Mouse (Mus musculus): ENCODE measurements around the gene Pid1. TPM values are rescaled to one million over a fixed set of nuclear protein-coding genes. Genes with fewer than 3 reads are reported as not detected.

The Pid1 gene
- 10 to 100 TPM; 41.9 to 42.1 TPM for total RNA-seq (2021)
- long read RNA-seq, experiment 1, transcript Pid1-201 (3 exons, 2,664 nt): major isoform, 57 of 63 reads
- long read RNA-seq, experiment 1, partial matches to known transcripts: 0 of 63 reads
- long read RNA-seq, experiment 1, other reads (novel, unspliced or antisense): 5 of 63 reads
- long read RNA-seq, experiment 2, transcript Pid1-201 (3 exons, 2,664 nt): major isoform, 24 of 27 reads
- long read RNA-seq, experiment 2, partial matches to known transcripts: 0 of 27 reads
- long read RNA-seq, experiment 2, other reads (novel, unspliced or antisense): 2 of 27 reads

GRCm38 (mm10) chr1:84363967-84364366, at the start of gene Pid1:
Pid1 (minus strand) TSS chr1:84364180.
- Histone ChIP-seq H3K4me3 (no peak within 1 kb of the TSS), H3K27ac (no peak within 1 kb of the TSS)
- TF ChIP-seq CTCF (IDR thresholded peaks at IDR 0.05): no peak
- intact Hi-C loops (cut with DNase I): no loop called here
- DNase-seq (ENCODE audit: extremely low spot score in 1 of 2, low spot score in 2 of 2): no peak

GRCm38 (mm10) chr1:84409514-84409913, 45.5 kb upstream of the Pid1 start:
- DNase-seq (ENCODE audit: extremely low spot score in 1 of 2, low spot score in 2 of 2): no peak
- H3K27ac ChIP-seq: no peak overlapping the region
- intact Hi-C loops (cut with DNase I): no loop called here
- TF ChIP-seq CTCF (IDR thresholded peaks at IDR 0.05): no peak
- H3K4me3 ChIP-seq: no peak overlapping the region

- H3K27ac ChIP-seq: no peak overlapping the region
- no peak for TF ChIP-seq CTCF (IDR thresholded peaks at IDR 0.05)
- no peak overlapping the region for H3K4me3 ChIP-seq
- no peak for DNase-seq (ENCODE audit: extremely low spot score in 1 of 2, low spot score in 2 of 2)
- intact Hi-C loops (cut with DNase I): no loop called here
Measured at GRCm38 (mm10) chr1:84408873-84409272, 44.9 kb upstream of the Pid1 start.

- intact Hi-C loops (cut with DNase I): no loop called here
- DNase-seq (ENCODE audit: extremely low spot score in 1 of 2, low spot score in 2 of 2): no peak
- H3K27ac ChIP-seq: no peak overlapping the region
- TF ChIP-seq CTCF (IDR thresholded peaks at IDR 0.05): no peak
- no peak overlapping the region for H3K4me3 ChIP-seq
Measured at GRCm38 (mm10) chr1:84406891-84407290, 42.9 kb upstream of the Pid1 start.

GRCm38 (mm10) chr1:84405551-84406290, 41.7 kb upstream of the Pid1 start:
- intact Hi-C loops (cut with DNase I): no loop called here
- TF ChIP-seq CTCF (IDR thresholded peaks at IDR 0.05): no peak
- no peak for DNase-seq (ENCODE audit: extremely low spot score in 1 of 2, low spot score in 2 of 2)
- Histone ChIP-seq H3K4me3 (no peak overlapping the region), H3K27ac (no peak overlapping the region)

GRCm38 (mm10) chr1:84404880-84405279, 40.9 kb upstream of the Pid1 start:
- TF ChIP-seq CTCF (IDR thresholded peaks at IDR 0.05): no peak
- no peak overlapping the region for H3K4me3 ChIP-seq

GRCm38 (mm10) chr1:84402154-84402553, 38.2 kb upstream of the Pid1 start:
- no peak overlapping the region for H3K4me3 ChIP-seq
- no peak overlapping the region for H3K27ac ChIP-seq
- intact Hi-C loops (cut with DNase I): no loop called here
- DNase-seq (ENCODE audit: extremely low spot score in 1 of 2, low spot score in 2 of 2): no peak
- TF ChIP-seq CTCF (IDR thresholded peaks at IDR 0.05): no peak

More at GRCm38 (mm10) chr1:84404880-84405279, 40.9 kb upstream of the Pid1 start:
- intact Hi-C loops (cut with DNase I): no loop called here
- H3K27ac ChIP-seq: no peak overlapping the region
- DNase-seq (ENCODE audit: extremely low spot score in 1 of 2, low spot score in 2 of 2): no peak

GRCm38 (mm10) chr1:84399671-84400070, 35.7 kb upstream of the Pid1 start:
- no peak for TF ChIP-seq CTCF (IDR thresholded peaks at IDR 0.05)
- H3K4me3 ChIP-seq: no peak overlapping the region
- intact Hi-C loops (cut with DNase I): no loop called here
- no peak for DNase-seq (ENCODE audit: extremely low spot score in 1 of 2, low spot score in 2 of 2)
- no peak overlapping the region for H3K27ac ChIP-seq

GRCm38 (mm10) chr1:84399118-84399517, 35.1 kb upstream of the Pid1 start:
- no peak for DNase-seq (ENCODE audit: extremely low spot score in 1 of 2, low spot score in 2 of 2)
- intact Hi-C loops (cut with DNase I): no loop called here
- Histone ChIP-seq H3K4me3 (no peak overlapping the region), H3K27ac (no peak overlapping the region)
- TF ChIP-seq CTCF (IDR thresholded peaks at IDR 0.05): no peak

GRCm38 (mm10) chr1:84396787-84397186, 32.8 kb upstream of the Pid1 start:
- no peak for DNase-seq (ENCODE audit: extremely low spot score in 1 of 2, low spot score in 2 of 2)
- Histone ChIP-seq H3K27ac (no peak overlapping the region), H3K4me3 (no peak overlapping the region)
- TF ChIP-seq CTCF (IDR thresholded peaks at IDR 0.05): no peak
- intact Hi-C loops (cut with DNase I): no loop called here

GRCm38 (mm10) chr1:84395928-84396327, 31.9 kb upstream of the Pid1 start:
- no peak for DNase-seq (ENCODE audit: extremely low spot score in 1 of 2, low spot score in 2 of 2)
- no peak for TF ChIP-seq CTCF (IDR thresholded peaks at IDR 0.05)
- Histone ChIP-seq H3K4me3 (no peak overlapping the region), H3K27ac (no peak overlapping the region)
- intact Hi-C loops (cut with DNase I): no loop called here

- no peak for DNase-seq (ENCODE audit: extremely low spot score in 1 of 2, low spot score in 2 of 2)
- intact Hi-C loops (cut with DNase I): no loop called here
- no peak for TF ChIP-seq CTCF (IDR thresholded peaks at IDR 0.05)
- no peak overlapping the region for H3K4me3 ChIP-seq
- no peak overlapping the region for H3K27ac ChIP-seq
Measured at GRCm38 (mm10) chr1:84390961-84391360, 27.0 kb upstream of the Pid1 start.

- no peak for DNase-seq (ENCODE audit: extremely low spot score in 1 of 2, low spot score in 2 of 2)
- Histone ChIP-seq H3K27ac (no peak overlapping the region), H3K4me3 (no peak overlapping the region)
- TF ChIP-seq CTCF (IDR thresholded peaks at IDR 0.05): no peak
- intact Hi-C loops (cut with DNase I): no loop called here
Measured at GRCm38 (mm10) chr1:84387616-84388015, 23.6 kb upstream of the Pid1 start.
